Mouse (Mus musculus) midbrain, embryonic 16.5 days (tissue): ENCODE measurements around the gene Fmo3. TPM values are rescaled to one million over a fixed set of nuclear protein-coding genes. Genes with fewer than 3 reads are reported as not detected.

ENCODE experiments used
- ATAC-seq: fragments of 200-750 bp; cut with Nextera tagmentation; 2 replicates; pipeline ENCODE4 v1.8.0; 2017; ENCODE audit warnings: moderate TSS enrichment
- H3K27ac ChIP-seq: fragments of 300-500 bp; sonication (generic); 2 replicates; pipeline ENCODE4 v1.5.1; 2014; ENCODE audit warnings: mild to moderate bottlenecking, low read length, mixed read lengths
- H3K27me3 ChIP-seq: fragments of 300-500 bp; sonication (generic); 2 replicates; pipeline ENCODE4 v1.6.1; 2014; ENCODE audit warnings: low read depth, low read length, mixed read lengths; ENCODE audit not compliant: control insufficient read depth, insufficient read depth
- H3K36me3 ChIP-seq: fragments of 300-500 bp; sonication (generic); 2 replicates; pipeline ENCODE4 v1.6.1; 2014; ENCODE audit warnings: mild to moderate bottlenecking, low read length, moderate library complexity, mixed read lengths; ENCODE audit not compliant: control insufficient read depth, insufficient read depth
- H3K4me1 ChIP-seq: fragments of 300-500 bp; sonication (generic); 2 replicates; pipeline ENCODE4 v1.6.1; 2014; ENCODE audit warnings: mild to moderate bottlenecking, low read length, mixed read lengths; ENCODE audit not compliant: control insufficient read depth, insufficient read depth
- H3K4me2 ChIP-seq: fragments of 300-500 bp; sonication (generic); 2 replicates; pipeline ENCODE4 v1.6.1; 2014; ENCODE audit warnings: mild to moderate bottlenecking, low read length, mixed read lengths
- H3K4me3 ChIP-seq: fragments of 300-500 bp; sonication (generic); 2 replicates; pipeline ENCODE4 v1.5.1; 2014; ENCODE audit warnings: low read depth, mild to moderate bottlenecking, low read length, moderate library complexity, mixed read lengths
- H3K9ac ChIP-seq: fragments of 300-500 bp; sonication (generic); 2 replicates; pipeline ENCODE4 v1.6.1; 2014; ENCODE audit warnings: low read depth, low read length, mixed read lengths
- H3K9me3 ChIP-seq: fragments of 300-500 bp; sonication (generic); replicated peaks from 2 replicates; pipeline ENCODE4 v1.6.1; 2014; ENCODE audit warnings: mild to moderate bottlenecking, low read length, mixed read lengths; ENCODE audit not compliant: control insufficient read depth, poor library complexity, severe bottlenecking
- polyA plus RNA-seq: library from polyadenylated mRNA; unstranded; fragments of >200 nt; fragmentation: Nextera tagmentation; extraction: Ambion mirVana; gene quantifications from 2 replicates; pipeline ENCODE4 v1.2.1, GENCODE M21; 2015

Gene Fmo3
- polyA plus RNA-seq, 1 experiment from 2014 or later = not detected

- ATAC-seq = no peak
- Histone ChIP-seq H3K36me3 (no peaks in the 10 kb centered on the region), H3K9me3 (no peaks in the 10 kb centered on the region), H3K4me3 (no peak overlapping the region), H3K9ac (no peak overlapping the region), H3K4me1 (no peaks in the 10 kb centered on the region), H3K4me2 (no peak overlapping the region), H3K27me3 (no peaks in the 10 kb centered on the region), H3K27ac (no peak overlapping the region)
These were observed 72.2 kb downstream of the Fmo3 start for GRCm38 (mm10) chr1:162912085-162912484.

Other genes with a start within 250 kb of the Fmo3 start
- gene Prrc2c, start 244.0 kb downstream of the Fmo3 start, polyA plus RNA-seq = 121 and 150 TPM in 2 replicates
- gene Fmo4, start 170.6 kb downstream of the Fmo3 start, polyA plus RNA-seq = 0.38 and 0.81 TPM in 2 replicates
- 23.0 and 32.3 TPM in 2 replicates for gene Fmo1, start 117.9 kb downstream of the Fmo3 start, polyA plus RNA-seq
- 0.24 and 0.26 TPM in 2 replicates for gene Fmo2, start 85.8 kb downstream of the Fmo3 start, polyA plus RNA-seq
- not detected in 2 replicates for gene Fmo6, start 47.0 kb downstream of the Fmo3 start, polyA plus RNA-seq
- gene Mroh9, start 101.1 kb upstream of the Fmo3 start, polyA plus RNA-seq = not detected in 2 replicates